Mouse (Mus musculus): ENCODE results near the gene Lalba. TPM values are rescaled to one million over a fixed set of nuclear protein-coding genes. Genes with fewer than 3 reads are reported as not detected.
A peak's percentile ranks its signal among the peaks of the same experiment; 100 is the strongest.
"Not testable (repeated sequence)": the region's sequence is repeated elsewhere in the genome, so short reads cannot be mapped to it uniquely, and the experiment has no call there.

Lalba gene
- total RNA-seq, 2 experiments from 2014 or later: not detected

GRCm38 (mm10) chr15:98492102-98492501, 9.6 kb upstream of the Lalba start, which contains the start of gene Olfr279:
Olfr279 (plus strand) TSS chr15:98492402.
- no peak for DNase-seq (ENCODE audit: low spot score in 2 of 2)

- no peak for DNase-seq (ENCODE audit: low spot score in 2 of 2)
These were observed 8.8 kb upstream of the Lalba start for GRCm38 (mm10) chr15:98491332-98491731.

GRCm38 (mm10) chr15:98486433-98487021, 4.0 kb upstream of the Lalba start:
- no peak for DNase-seq (ENCODE audit: low spot score in 2 of 2)

GRCm38 (mm10) chr15:98483907-98484886, 1.7 kb upstream of the Lalba start:
- DNase-seq (ENCODE audit: low spot score in 2 of 2): no peak

GRCm38 (mm10) chr15:98479568-98480102, 2.9 kb downstream of the Lalba start:
- DNase-seq (ENCODE audit: low spot score in 2 of 2): no peak

GRCm38 (mm10) chr15:98476281-98476680, 6.2 kb downstream of the Lalba start:
- DNase-seq (ENCODE audit: low spot score in 2 of 2): no peak

- peak in 1 of 2 experiments; percentile 57 for DNase-seq (ENCODE audit: low spot score in 2 of 2)
These were observed 7.1 kb downstream of the Lalba start for GRCm38 (mm10) chr15:98475382-98475781.

GRCm38 (mm10) chr15:98474958-98475357, 7.6 kb downstream of the Lalba start:
- no peak for DNase-seq (ENCODE audit: low spot score in 2 of 2)

GRCm38 (mm10) chr15:98471539-98471938, 11.0 kb downstream of the Lalba start:
- DNase-seq (ENCODE audit: low spot score in 2 of 2): no peak

GRCm38 (mm10) chr15:98469596-98469995, 12.9 kb downstream of the Lalba start, which contains the start of gene OR5BS1P:
OR5BS1P (plus strand) TSS chr15:98469896.
- no peak for DNase-seq (ENCODE audit: low spot score in 2 of 2)

- DNase-seq (ENCODE audit: low spot score in 2 of 2): no peak
These were observed 30.2 kb downstream of the Lalba start, which contains the start of gene Olfr281 for GRCm38 (mm10) chr15:98452288-98452687. Olfr281 (plus strand) TSS chr15:98452588.

GRCm38 (mm10) chr15:98448521-98448920, 34.0 kb downstream of the Lalba start:
- DNase-seq (ENCODE audit: low spot score in 2 of 2): no peak

GRCm38 (mm10) chr15:98444561-98444960, 38.0 kb downstream of the Lalba start:
- DNase-seq (ENCODE audit: low spot score in 2 of 2): no peak

- DNase-seq (ENCODE audit: low spot score in 2 of 2): not testable (repeated sequence)
These were observed 51.6 kb downstream of the Lalba start, which contains the start of gene Olfr282 for GRCm38 (mm10) chr15:98430925-98431324. Olfr282 (plus strand) TSS chr15:98431225.

Small RNA genes within 50 kb of the gene (microRNA-seq; reads per million reads assigned to microRNA genes)
- 1.7 to 12.5 reads per million in 2 experiments for gene Mir1291

Other genes starting within 250 kb of the Lalba start
- gene Olfr286, start 248.3 kb downstream of the Lalba start, total RNA-seq (2021): not detected
- not detected for gene H1fnt, start 225.4 kb downstream of the Lalba start, total RNA-seq (2021)
- gene Zfp641, start 186.6 kb downstream of the Lalba start, total RNA-seq (2021): 1 to 10 TPM; 6.6 to 7.1 TPM
- gene Olfr285, start 165.4 kb downstream of the Lalba start, total RNA-seq (2021): not detected
- gene Olfr284, start 141.7 kb downstream of the Lalba start, total RNA-seq (2021): not detected
- gene Olfr283, start 101.8 kb downstream of the Lalba start, total RNA-seq (2021): not detected
- not detected for gene Olfr282, start 51.5 kb downstream of the Lalba start, total RNA-seq (2021)
- gene Olfr281, start 30.1 kb downstream of the Lalba start, total RNA-seq (2021): not detected
- not detected for gene OR5BS1P, start 12.8 kb downstream of the Lalba start, total RNA-seq (2021)
- gene Olfr279, start 9.7 kb upstream of the Lalba start, total RNA-seq (2021): not detected
- gene Kansl2, start 51.5 kb upstream of the Lalba start, total RNA-seq (2021): 10 to 100 TPM; 58.2 to 59.7 TPM
- gene Ccnt1, start 88.2 kb upstream of the Lalba start, total RNA-seq (2021): 10 to 100 TPM; 40.4 to 46.0 TPM
- gene 4930415O20Rik, start 88.3 kb upstream of the Lalba start, total RNA-seq (2021): not detected
- 10 to 100 TPM; 45.8 to 49.7 TPM for gene Adcy6, start 127.4 kb upstream of the Lalba start, total RNA-seq (2021)
- 100 to 1,000 TPM; 267 to 278 TPM for gene Cacnb3, start 148.1 kb upstream of the Lalba start, total RNA-seq (2021)
- 10 to 100 TPM; 86.9 to 90.6 TPM for gene Ddx23, start 180.2 kb upstream of the Lalba start, total RNA-seq (2021)
- gene Rnd1, start 194.7 kb upstream of the Lalba start, total RNA-seq (2021): 10 to 100 TPM; 24.4 to 30.7 TPM
- gene Ccdc65, start 225.5 kb upstream of the Lalba start, total RNA-seq (2021): 10 to 100 TPM in 1 of 2 experiments, 1 to 10 TPM in 1; 9.5 to 10.5 TPM
- 1 to 10 TPM; 1.9 to 2.6 TPM for gene Fkbp11, start 245.5 kb upstream of the Lalba start, total RNA-seq (2021)